Mouse (Mus musculus): ENCODE results near the gene Rbfox2. TPM values are rescaled to one million over a fixed set of nuclear protein-coding genes. Genes with fewer than 3 reads are reported as not detected.
"Not testable (repeated sequence)": the region's sequence is repeated elsewhere in the genome, so short reads cannot be mapped to it uniquely, and the experiment has no call there.

Gene Rbfox2
- total RNA-seq, 2 experiments from 2014 or later: 418 to 432 TPM

DNA sequence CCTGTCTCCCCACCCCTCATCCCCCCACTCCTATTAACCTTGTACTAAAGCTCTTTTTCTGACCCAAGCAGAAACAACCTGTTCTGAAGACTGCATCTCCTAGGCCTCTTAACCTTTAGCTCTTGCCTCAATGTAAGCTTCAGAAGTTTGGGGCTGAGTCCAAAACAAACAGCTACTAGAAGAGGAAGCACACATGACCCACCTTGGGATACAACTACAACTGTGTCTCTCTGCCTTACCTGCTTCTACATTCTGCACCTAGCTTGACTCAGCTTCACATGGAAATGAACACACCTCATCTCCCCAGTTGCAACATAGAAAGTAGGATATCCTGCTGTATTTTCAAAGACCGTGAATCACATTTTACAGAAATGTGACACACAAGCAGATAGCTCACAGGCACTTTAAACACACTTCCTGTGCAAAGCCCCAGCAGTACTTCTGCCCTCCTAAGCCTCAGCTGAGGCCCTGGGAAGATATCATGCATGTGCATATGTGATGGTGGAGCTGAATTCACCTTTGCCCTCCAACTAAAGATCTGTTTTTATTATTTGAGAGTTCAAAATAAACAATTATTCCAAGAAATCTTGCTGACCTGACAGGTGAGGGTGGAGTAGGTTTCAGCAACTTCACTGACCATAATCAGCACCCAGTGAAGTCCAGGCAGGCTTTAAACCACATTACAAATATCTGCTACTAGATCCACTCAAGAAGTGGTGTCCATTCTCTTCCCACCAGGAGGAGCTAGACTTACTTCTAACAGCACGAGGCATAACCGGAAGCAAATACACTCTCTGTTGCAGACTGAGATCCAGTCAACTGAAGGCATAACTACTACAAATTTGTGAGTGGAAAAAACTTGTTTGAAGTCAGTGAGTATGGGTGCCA, 29.7 kb downstream of the Rbfox2 start:
- intact Hi-C loops (cut with DNase I): no loop called here

DNA sequence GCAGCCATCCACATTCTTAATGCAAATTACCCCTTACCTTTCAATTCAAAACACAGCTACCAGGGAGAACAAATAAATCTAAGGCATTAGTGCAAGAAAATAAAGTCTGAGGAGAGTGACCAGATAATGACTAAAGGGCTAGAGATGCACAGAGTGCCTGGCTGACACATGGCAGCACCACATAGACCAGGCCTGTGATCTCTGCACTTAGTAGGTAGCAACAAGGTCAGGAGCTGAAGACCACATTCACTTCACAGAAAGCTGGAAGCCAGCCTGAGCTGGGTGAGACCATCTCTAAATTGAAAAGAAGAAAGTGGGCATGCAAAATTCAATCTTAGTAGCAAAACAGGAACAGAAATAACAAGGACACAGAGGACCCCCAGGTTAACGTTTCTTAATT, 30.5 kb downstream of the Rbfox2 start:
- DNase-seq: no peak
- intact Hi-C loops (cut with DNase I): no loop called here

More for the DNA sequence above, 29.7 kb downstream of the Rbfox2 start:
- no peak for DNase-seq

DNA sequence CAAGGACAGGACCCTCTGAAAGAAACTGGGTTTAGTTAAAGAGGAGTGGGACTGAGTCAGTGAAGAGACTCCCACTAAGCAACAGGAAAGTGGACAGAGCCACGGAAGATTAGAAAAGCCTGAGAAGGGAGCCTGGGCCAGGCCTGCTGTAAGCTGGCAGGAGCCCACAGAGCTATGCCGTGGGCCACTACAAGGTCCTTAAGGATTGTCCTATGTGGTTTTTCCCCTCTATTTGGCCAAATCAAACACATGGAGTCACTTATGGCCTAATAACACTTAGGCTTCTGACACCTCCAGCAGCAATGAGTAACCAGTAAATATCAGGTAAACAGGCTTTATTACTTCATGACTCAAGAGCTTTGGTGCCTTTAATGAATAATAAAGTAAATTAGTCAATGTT, 31.2 kb downstream of the Rbfox2 start:
- no peak for DNase-seq
- intact Hi-C loops (cut with DNase I): no loop called here

GRCm38 (mm10) chr15:77273947-77274346, 32.9 kb downstream of the Rbfox2 start:
- DNase-seq: no peak
- intact Hi-C loops (cut with DNase I): no loop called here

- intact Hi-C loops (cut with DNase I): no loop called here
- no peak for DNase-seq
Observed at GRCm38 (mm10) chr15:77271285-77271684, 35.5 kb downstream of the Rbfox2 start.

GRCm38 (mm10) chr15:77269496-77269895, 37.3 kb downstream of the Rbfox2 start:
- intact Hi-C loops (cut with DNase I); DNase-seq: not testable (repeated sequence)

GRCm38 (mm10) chr15:77268415-77268814, 38.4 kb downstream of the Rbfox2 start:
- intact Hi-C loops (cut with DNase I): no loop called here
- no peak for DNase-seq

GRCm38 (mm10) chr15:77265318-77265717, 41.5 kb downstream of the Rbfox2 start:
- no peak for DNase-seq
- intact Hi-C loops (cut with DNase I): no loop called here

DNA sequence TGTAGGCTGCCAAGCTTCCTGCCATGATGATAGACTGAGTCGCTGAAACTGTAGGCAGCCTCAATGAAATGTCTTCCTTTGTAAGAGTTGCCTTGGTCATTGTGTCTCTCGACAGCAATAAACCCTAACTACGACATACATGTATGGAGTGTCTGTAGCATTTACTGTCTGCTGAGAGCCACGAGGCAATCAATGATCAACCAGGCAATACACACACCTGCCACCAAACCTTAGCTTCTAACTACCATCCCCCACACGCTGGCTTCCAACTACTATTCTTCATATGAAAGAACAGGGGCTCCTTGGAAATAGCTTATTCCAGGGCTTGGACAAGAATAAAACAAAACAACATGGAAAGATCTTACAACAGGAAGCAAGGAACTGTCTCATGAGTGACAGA, 42.5 kb downstream of the Rbfox2 start:
- intact Hi-C loops (cut with DNase I): no loop called here
- DNase-seq: no peak

GRCm38 (mm10) chr15:77262782-77263181, 44.0 kb downstream of the Rbfox2 start:
- intact Hi-C loops (cut with DNase I): no loop called here
- no peak for DNase-seq

DNA sequence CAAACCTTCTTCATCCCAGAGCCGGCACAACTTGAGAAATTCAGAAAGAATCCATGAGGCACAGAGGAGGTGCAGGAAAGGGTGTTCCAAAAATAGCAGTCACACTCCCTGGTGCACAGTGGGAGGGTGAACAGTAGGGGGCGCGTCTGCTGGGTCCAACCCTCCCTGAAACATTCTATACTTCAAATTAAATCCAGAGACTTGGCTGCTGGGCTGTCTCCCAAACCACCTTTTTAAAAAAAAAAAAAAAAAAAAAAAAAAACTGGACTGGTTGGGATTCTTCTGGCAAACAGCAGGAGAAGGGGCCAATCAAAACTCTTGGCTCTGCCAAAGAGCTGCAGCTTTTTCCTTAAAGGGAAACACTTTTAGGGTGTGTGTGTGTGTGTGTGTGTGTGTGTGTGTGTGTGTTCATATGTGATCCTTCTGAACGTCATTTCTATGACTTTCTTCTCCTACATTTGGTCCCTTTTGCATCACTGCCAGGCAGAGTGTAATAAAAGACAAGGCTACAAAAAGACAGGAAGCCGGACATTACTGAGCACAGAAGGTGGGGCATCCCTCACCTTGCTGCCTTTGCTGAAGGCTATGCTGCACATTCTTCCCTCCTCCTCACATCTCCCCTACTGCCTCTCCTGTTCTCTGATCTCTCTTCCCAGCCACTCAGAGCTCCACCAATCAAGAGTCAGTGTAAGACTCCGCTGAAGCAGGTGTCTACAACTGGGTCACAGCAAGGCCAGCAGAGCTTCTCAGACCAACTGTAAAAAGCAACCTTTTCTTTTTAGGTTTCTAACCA, 49.2 kb downstream of the Rbfox2 start:
- intact Hi-C loops (cut with DNase I): no loop called here
- peak; percentile 54 for DNase-seq

- intact Hi-C loops (cut with DNase I): no loop called here
- DNase-seq: no peak
Observed at GRCm38 (mm10) chr15:77256782-77257181, 50.0 kb downstream of the Rbfox2 start.

DNA sequence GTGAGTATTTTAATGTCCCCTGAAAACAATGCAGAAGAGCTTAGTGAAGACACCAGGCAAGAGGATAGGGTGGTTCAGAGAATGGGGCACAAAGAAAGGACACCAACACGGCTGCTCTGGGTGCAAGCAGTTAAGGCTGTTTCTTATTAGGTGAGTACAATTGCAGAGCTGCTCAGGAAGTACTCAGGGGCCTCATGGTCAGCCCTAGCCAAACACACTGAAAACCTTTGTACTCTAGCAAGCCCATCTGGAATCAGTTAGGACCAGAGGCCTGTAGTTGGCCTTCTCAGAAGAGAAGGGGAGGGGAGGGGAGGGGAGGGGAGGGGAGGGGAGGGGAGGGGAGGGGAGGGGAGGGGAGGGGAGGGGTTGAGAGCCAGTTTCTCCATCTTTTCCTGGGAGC, 52.2 kb downstream of the Rbfox2 start:
- no peak for DNase-seq
- intact Hi-C loops (cut with DNase I): no loop called here

- intact Hi-C loops (cut with DNase I): no loop called here
- peak; percentile 39 for DNase-seq
Observed at GRCm38 (mm10) chr15:77254128-77254527, 52.7 kb downstream of the Rbfox2 start.

DNA sequence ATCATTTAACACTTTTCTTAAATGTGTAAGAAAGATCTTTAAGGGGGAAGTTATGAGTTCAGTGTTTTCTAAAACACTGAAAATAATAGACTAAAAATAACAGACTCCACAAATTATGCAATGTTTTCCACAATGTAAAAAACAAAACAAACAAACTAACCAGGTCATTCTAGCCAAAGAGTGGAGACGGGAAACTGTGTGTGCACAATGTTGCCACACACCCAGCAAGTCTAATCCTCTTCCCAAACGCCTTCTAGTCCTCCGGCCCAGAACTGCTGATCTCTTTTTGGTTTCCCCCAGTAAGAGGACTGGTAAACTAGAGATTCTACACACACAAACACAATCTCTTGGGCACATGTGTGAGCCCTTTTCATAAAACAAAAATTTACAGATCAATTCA, 55.1 kb downstream of the Rbfox2 start:
- DNase-seq: no peak
- intact Hi-C loops (cut with DNase I): no loop called here

GRCm38 (mm10) chr15:77250806-77251205, 56.0 kb downstream of the Rbfox2 start:
- intact Hi-C loops (cut with DNase I): no loop called here

DNA sequence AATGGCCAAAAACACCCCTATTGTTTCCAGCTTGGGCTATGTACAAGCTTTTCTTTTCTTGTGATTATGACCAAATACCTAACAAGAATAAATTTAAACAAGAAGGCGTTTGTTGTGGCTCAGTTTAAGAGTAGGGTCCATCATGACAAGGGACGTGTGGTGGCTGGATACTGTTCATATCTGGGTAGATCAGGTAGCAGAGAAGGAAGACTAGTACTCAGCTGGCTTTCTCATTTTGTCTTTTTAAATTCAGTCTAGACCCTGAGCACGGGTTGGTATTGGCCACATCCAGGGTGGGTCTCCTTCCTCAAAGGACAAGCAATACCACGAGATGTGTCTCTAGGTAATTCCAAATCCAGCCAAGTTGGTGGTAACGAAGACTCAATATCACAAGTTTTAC, 57.4 kb downstream of the Rbfox2 start:
- DNase-seq: no peak
- intact Hi-C loops (cut with DNase I): no loop called here

More at GRCm38 (mm10) chr15:77250806-77251205, 56.0 kb downstream of the Rbfox2 start:
- no peak for DNase-seq

- intact Hi-C loops (cut with DNase I): no loop called here
Observed at GRCm38 (mm10) chr15:77245418-77246365, 61.1 kb downstream of the Rbfox2 start.

GRCm38 (mm10) chr15:77244634-77245033, 62.2 kb downstream of the Rbfox2 start:
- DNase-seq: no peak
- intact Hi-C loops (cut with DNase I): no loop called here

More at GRCm38 (mm10) chr15:77245418-77246365, 61.1 kb downstream of the Rbfox2 start:
- peak; percentile 59 for DNase-seq

GRCm38 (mm10) chr15:77243876-77244560, 62.8 kb downstream of the Rbfox2 start:
- no peak for DNase-seq
- intact Hi-C loops (cut with DNase I): no loop called here
